31 mouse cellular contexts compared by ENCODE assay signal in genomic region chr12:86271626-86272025, GRCm38 (mm10). TPM values are rescaled to one million over a fixed set of nuclear protein-coding genes. Genes with fewer than 3 reads are reported as not detected.
DNase-seq lines count a peak whose midpoint lies in the region; ATAC-seq and TF ChIP-seq lines count a peak whose summit lies in the region.
"Had no signal": no experiment of that assay in that cellular context is flagged by ENCODE, and none has a peak within 500 bp of the region (broad histone marks: within the 10 kb centered on the region; RNA-seq: fewer than 3 reads in every experiment).

No protein-coding gene starts in this region.

- no peak overlapping the region for H3K27ac ChIP-seq in embryonic facial prominence, embryonic 14.5 days (replicated peaks; ENCODE audit: low read depth, low read length)
- H3K27ac ChIP-seq in embryonic facial prominence, embryonic 10.5 days (replicated peaks) = no peak overlapping the region
- H3K27ac ChIP-seq in hindbrain, embryonic 12.5 days = peak overlapping the region; percentile 31; the same call in 1 of the 2 replicates
- H3K27ac ChIP-seq in hindbrain, postnatal 0 days = no peak overlapping the region
- peak overlapping the region; percentile 57 for H3K27ac ChIP-seq in midbrain, embryonic 14.5 days (replicated peaks; ENCODE audit: low read depth, low read length)
- H3K27ac ChIP-seq in midbrain, embryonic 15.5 days = no peak overlapping the region; the same call in 1 of the 2 replicates
- peak overlapping the region; percentile 15; the same call in 1 of the 2 replicates for H3K27ac ChIP-seq in neural tube, embryonic 15.5 days (replicated peaks)
- H3K27ac ChIP-seq: embryonic facial prominence, embryonic 13.5 days; limb, embryonic 10.5 days; limb, embryonic 15.5 days; liver, embryonic 13.5 days had no signal

- H3K27me3 ChIP-seq in embryonic facial prominence, embryonic 14.5 days (replicated peaks; ENCODE audit: control insufficient read depth, insufficient read depth, low read length) = no peaks in the 10 kb centered on the region
- no peaks in the 10 kb centered on the region for H3K27me3 ChIP-seq in embryonic facial prominence, embryonic 10.5 days (replicated peaks; ENCODE audit: low read depth, poor library complexity, severe bottlenecking)
- H3K27me3 ChIP-seq in hindbrain, embryonic 12.5 days = no peaks in the 10 kb centered on the region
- no peaks in the 10 kb centered on the region for H3K27me3 ChIP-seq in hindbrain, postnatal 0 days (ENCODE audit: insufficient read depth, low read length)
- H3K27me3 ChIP-seq in midbrain, embryonic 14.5 days (ENCODE audit: control insufficient read depth, insufficient read depth, low read length) = no peaks in the 10 kb centered on the region
- H3K27me3 ChIP-seq in midbrain, embryonic 15.5 days (replicated peaks) = no peaks in the 10 kb centered on the region
- no peaks in the 10 kb centered on the region for H3K27me3 ChIP-seq in neural tube, embryonic 15.5 days (replicated peaks)
- H3K27me3 ChIP-seq: CH12.LX; embryonic facial prominence, embryonic 13.5 days; limb, embryonic 15.5 days; liver, embryonic 13.5 days; megakaryocyte, embryonic 14.5 days had no signal

- TF ChIP-seq CTCF in hindbrain, postnatal 0 days (IDR thresholded peaks at IDR 0.05; ENCODE audit: low read depth) = no peak

- WGBS in embryonic facial prominence, embryonic 14.5 days = 62% methylated on average over 9 of the region's 9 CpGs
- WGBS in embryonic facial prominence, embryonic 10.5 days = 72% methylated on average over 9 of the region's 9 CpGs
- 59% methylated on average over 9 of the region's 9 CpGs for WGBS in hindbrain, embryonic 12.5 days
- WGBS in hindbrain, postnatal 0 days = 56% methylated on average over 9 of the region's 9 CpGs
- 35% methylated on average over 9 of the region's 9 CpGs for WGBS in midbrain, embryonic 14.5 days
- WGBS in midbrain, embryonic 15.5 days = 27% methylated on average over 9 of the region's 9 CpGs
- WGBS in neural tube, embryonic 15.5 days = 21% methylated on average over 9 of the region's 9 CpGs

- H3K4me2 ChIP-seq in embryonic facial prominence, embryonic 14.5 days (ENCODE audit: low read depth, low read length) = no peak overlapping the region
- H3K4me2 ChIP-seq in hindbrain, embryonic 12.5 days (replicated peaks) = no peak overlapping the region
- H3K4me2 ChIP-seq in hindbrain, postnatal 0 days (ENCODE audit: low read depth, low read length) = no peak overlapping the region
- no peak overlapping the region for H3K4me2 ChIP-seq in midbrain, embryonic 14.5 days (ENCODE audit: low read length)
- no peak overlapping the region for H3K4me2 ChIP-seq in midbrain, embryonic 15.5 days
- no peak overlapping the region for H3K4me2 ChIP-seq in neural tube, embryonic 15.5 days
- H3K4me2 ChIP-seq: embryonic facial prominence, embryonic 13.5 days; limb, embryonic 15.5 days; liver, embryonic 13.5 days had no signal

- H3K9ac ChIP-seq in embryonic facial prominence, embryonic 14.5 days (ENCODE audit: low read depth, low read length) = no peak overlapping the region
- H3K9ac ChIP-seq in hindbrain, embryonic 12.5 days = no peak overlapping the region
- H3K9ac ChIP-seq in hindbrain, postnatal 0 days (replicated peaks; ENCODE audit: low read length) = no peak overlapping the region
- 0 out of 2 replicates have a peak overlapping the region, but pooled peaks have one; percentile 24 for H3K9ac ChIP-seq in midbrain, embryonic 14.5 days (replicated peaks; ENCODE audit: low read length)
- H3K9ac ChIP-seq in midbrain, embryonic 15.5 days = no peak overlapping the region
- no peak overlapping the region for H3K9ac ChIP-seq in neural tube, embryonic 15.5 days (replicated peaks)
- H3K9ac ChIP-seq: embryonic facial prominence, embryonic 13.5 days; forebrain, postnatal 0 days; limb, embryonic 15.5 days; liver, embryonic 13.5 days had no signal

- H3K9me3 ChIP-seq in embryonic facial prominence, embryonic 14.5 days (ENCODE audit: control insufficient read depth, low read length) = no peaks in the 10 kb centered on the region
- no peaks in the 10 kb centered on the region for H3K9me3 ChIP-seq in embryonic facial prominence, embryonic 10.5 days
- H3K9me3 ChIP-seq in hindbrain, embryonic 12.5 days (replicated peaks) = no peaks in the 10 kb centered on the region
- no peaks in the 10 kb centered on the region for H3K9me3 ChIP-seq in hindbrain, postnatal 0 days (ENCODE audit: low read length)
- H3K9me3 ChIP-seq in midbrain, embryonic 14.5 days (ENCODE audit: control insufficient read depth, low read length) = no peaks in the 10 kb centered on the region
- H3K9me3 ChIP-seq in midbrain, embryonic 15.5 days = no peaks in the 10 kb centered on the region
- H3K9me3 ChIP-seq in neural tube, embryonic 15.5 days (replicated peaks) = no peaks in the 10 kb centered on the region
- H3K9me3 ChIP-seq: embryonic facial prominence, embryonic 13.5 days; limb, embryonic 10.5 days; limb, embryonic 15.5 days; liver, embryonic 13.5 days; megakaryocyte, embryonic 14.5 days had no signal

- no peak overlapping the region for H3K4me3 ChIP-seq in embryonic facial prominence, embryonic 14.5 days (ENCODE audit: low read depth, low read length)
- no peak overlapping the region for H3K4me3 ChIP-seq in embryonic facial prominence, embryonic 10.5 days
- H3K4me3 ChIP-seq in hindbrain, embryonic 12.5 days = no peak overlapping the region
- H3K4me3 ChIP-seq in hindbrain, postnatal 0 days (ENCODE audit: low read length) = no peak overlapping the region
- no peak overlapping the region for H3K4me3 ChIP-seq in midbrain, embryonic 14.5 days (replicated peaks; ENCODE audit: low read depth, low read length)
- H3K4me3 ChIP-seq in midbrain, embryonic 15.5 days = no peak overlapping the region
- no peak overlapping the region for H3K4me3 ChIP-seq in neural tube, embryonic 15.5 days (replicated peaks)
- H3K4me3 ChIP-seq: embryonic facial prominence, embryonic 13.5 days; erythroblast, embryonic 14.5 days; limb, embryonic 10.5 days; limb, embryonic 15.5 days; liver, embryonic 13.5 days; megakaryocyte, embryonic 14.5 days had no signal

- no peaks in the 10 kb centered on the region for H3K4me1 ChIP-seq in embryonic facial prominence, embryonic 14.5 days (ENCODE audit: control insufficient read depth, insufficient read depth, low read length)
- H3K4me1 ChIP-seq in embryonic facial prominence, embryonic 10.5 days = no peaks in the 10 kb centered on the region
- H3K4me1 ChIP-seq in hindbrain, embryonic 12.5 days = peaks cover 6% of the 10 kb centered on the region; the same call in 1 of the 2 replicates
- no peaks in the 10 kb centered on the region for H3K4me1 ChIP-seq in hindbrain, postnatal 0 days (ENCODE audit: insufficient read depth, low read length)
- H3K4me1 ChIP-seq in midbrain, embryonic 14.5 days (ENCODE audit: control insufficient read depth, insufficient read depth, low read length) = peaks cover 14% of the 10 kb centered on the region
- H3K4me1 ChIP-seq in midbrain, embryonic 15.5 days = peaks cover 12% of the 10 kb centered on the region; the same call in 1 of the 2 replicates
- H3K4me1 ChIP-seq in neural tube, embryonic 15.5 days = peaks cover 20% of the 10 kb centered on the region
- H3K4me1 ChIP-seq: embryonic facial prominence, embryonic 13.5 days; limb, embryonic 10.5 days; limb, embryonic 15.5 days; liver, embryonic 13.5 days; megakaryocyte, embryonic 14.5 days had no signal

- no peak; the same call in 1 of the 2 replicates for ATAC-seq in embryonic facial prominence, embryonic 14.5 days (ENCODE audit: low read depth)
- ATAC-seq in hindbrain, embryonic 12.5 days (ENCODE audit: low FRiP score) = no peak
- ATAC-seq in hindbrain, postnatal 0 days = no peak
- no peak for ATAC-seq in midbrain, embryonic 14.5 days (ENCODE audit: low FRiP score, low TSS enrichment)
- ATAC-seq in midbrain, embryonic 15.5 days (replicated peaks) = no peak
- peak; percentile 38; the same call in 1 of the 2 replicates for ATAC-seq in neural tube, embryonic 15.5 days (ENCODE audit: low FRiP score)
- ATAC-seq: forebrain, postnatal 0 days; intestine, embryonic 16.5 days; lung, postnatal 0 days had no signal

- H3K36me3 ChIP-seq in embryonic facial prominence, embryonic 14.5 days (ENCODE audit: control insufficient read depth, insufficient read depth, low read length) = peaks cover 54% of the 10 kb centered on the region
- peaks cover 75% of the 10 kb centered on the region for H3K36me3 ChIP-seq in embryonic facial prominence, embryonic 10.5 days (replicated peaks)
- H3K36me3 ChIP-seq in hindbrain, embryonic 12.5 days = peaks cover 45% of the 10 kb centered on the region
- peaks cover 24% of the 10 kb centered on the region for H3K36me3 ChIP-seq in hindbrain, postnatal 0 days (ENCODE audit: insufficient read depth, low read length)
- H3K36me3 ChIP-seq in midbrain, embryonic 14.5 days (ENCODE audit: control insufficient read depth, insufficient read depth, low read length) = peaks cover 41% of the 10 kb centered on the region
- H3K36me3 ChIP-seq in midbrain, embryonic 15.5 days (replicated peaks) = peaks cover 7% of the 10 kb centered on the region
- H3K36me3 ChIP-seq in neural tube, embryonic 15.5 days = peaks cover 42% of the 10 kb centered on the region

- peak; percentile 34 for DNase-seq in embryonic facial prominence, embryonic 14.5 days (ENCODE audit: low spot score)
- DNase-seq in embryonic facial prominence, embryonic 10.5 days (ENCODE audit: low spot score) = no peak
- DNase-seq in hindbrain, postnatal 0 days (ENCODE audit: low spot score) = no peak
- peak; percentile 61 for DNase-seq in midbrain, embryonic 14.5 days
- DNase-seq in c-Kit-positive CD71-positive TER-119-positive erythroid progenitor cells, embryonic 14.5 days (ENCODE audit: low spot score) = no peak
- DNase-seq: adrenal gland, adult 8-10 months; cerebellum, adult 11-12 months; cerebellum, adult 9-11 months; embryo, embryonic 11 days; forebrain, postnatal 0 days; heart, postnatal 14 days; kidney, adult 8-10 months; kidney, postnatal 10 days; layer of hippocampus, adult 9-11 months; liver, embryonic 13.5 days; lung, adult 18-20 months; lung, postnatal 4 days; retina, postnatal 1 day; right cerebral cortex, postnatal 14 days; thymus, postnatal 14 days had no signal

RNA-seq across cellular contexts. Expression of gene Gpatch2l, which starts 30.0 kb away (rescaled TPM):
- polyA plus RNA-seq in embryonic facial prominence, embryonic 14.5 days (2014; fragmentation: Nextera tagmentation; extraction: Ambion mirVana) = 14.8 and 14.9 TPM in 2 replicates
- polyA plus RNA-seq in embryonic facial prominence, embryonic 10.5 days (2016; fragmentation: Nextera tagmentation; extraction: Ambion mirVana) = 16.5 and 16.8 TPM in 2 replicates
- polyA plus RNA-seq in hindbrain, embryonic 12.5 days (2016; fragmentation: Nextera tagmentation; extraction: Ambion mirVana) = 23.5 and 24.6 TPM in 2 replicates
- 28.4 and 38.0 TPM in 2 replicates for total RNA-seq in hindbrain, postnatal 0 days (2014; rRNA removed)
- 19.8 and 21.5 TPM in 2 replicates for polyA plus RNA-seq in hindbrain, postnatal 0 days (2015; fragmentation: Nextera tagmentation; extraction: Ambion mirVana)
- polyA plus RNA-seq in midbrain, embryonic 14.5 days (2014; fragmentation: Nextera tagmentation; extraction: Ambion mirVana) = 23.1 and 31.2 TPM in 2 replicates
- polyA plus RNA-seq in midbrain, embryonic 15.5 days (2015; fragmentation: Nextera tagmentation; extraction: Ambion mirVana) = 31.2 and 32.4 TPM in 2 replicates
- polyA plus RNA-seq in neural tube, embryonic 15.5 days (2015; fragmentation: Nextera tagmentation; extraction: Ambion mirVana) = 20.8 and 25.0 TPM in 2 replicates

Comparison
In these comparisons a context has a peak if more than half of its experiments do, and no peak if none do; other contexts are left out.
1. DNase-seq: peak in embryonic facial prominence, embryonic 14.5 days (single experiment) and midbrain, embryonic 14.5 days (single experiment); none in embryonic facial prominence, embryonic 10.5 days (single experiment), hindbrain, postnatal 0 days (single experiment) and c-Kit-positive CD71-positive TER-119-positive erythroid progenitor cells, embryonic 14.5 days (single experiment).
2. H3K27ac ChIP-seq: peak in hindbrain, embryonic 12.5 days (single experiment), midbrain, embryonic 14.5 days (single experiment) and neural tube, embryonic 15.5 days (single experiment); none in embryonic facial prominence, embryonic 14.5 days (single experiment), embryonic facial prominence, embryonic 10.5 days (single experiment), hindbrain, postnatal 0 days (single experiment) and midbrain, embryonic 15.5 days (single experiment).